Mouse (Mus musculus) heart, postnatal 25 days (tissue): ENCODE measurements around the gene Slc7a8. TPM values are rescaled to one million over a fixed set of nuclear protein-coding genes. Genes with fewer than 3 reads are reported as not detected.

Experiments
- total RNA-seq, 2 experiments: library from RNA; stranded (reverse); gene quantifications; 2 replicates each; pipeline ENCODE4 v1.2.3; 2021

Gene Slc7a8
- total RNA-seq, 2 experiments from 2014 or later, result 2.4 to 2.8 TPM

Other genes starting within 250 kb of the Slc7a8 start
- gene Haus4, start 227.3 kb downstream of the Slc7a8 start, total RNA-seq, result 1 to 10 TPM; 3.2 to 3.6 TPM
- 1 to 10 TPM; 6.0 to 6.5 TPM for gene Ajuba, start 204.4 kb downstream of the Slc7a8 start, total RNA-seq
- 1 to 10 TPM; 3.7 to 4.0 TPM for gene 4931414P19Rik, start 176.0 kb downstream of the Slc7a8 start, total RNA-seq
- gene Psmb5, start 163.9 kb downstream of the Slc7a8 start, total RNA-seq, result 100 to 1,000 TPM; 195 to 201 TPM
- gene Psmb11, start 160.5 kb downstream of the Slc7a8 start, total RNA-seq, result not detected
- gene Gm17606, start 141.0 kb downstream of the Slc7a8 start, total RNA-seq, result not detected
- under 1 TPM; 0.31 to 0.39 TPM for gene Cdh24, start 140.6 kb downstream of the Slc7a8 start, total RNA-seq
- 10 to 100 TPM; 15.5 to 16.0 TPM for gene 1700123O20Rik, start 95.7 kb downstream of the Slc7a8 start, total RNA-seq
- 10 to 100 TPM; 78.7 to 80.9 TPM for gene Acin1, start 95.0 kb downstream of the Slc7a8 start, total RNA-seq
- not detected for gene Gm29776, start 83.1 kb downstream of the Slc7a8 start, total RNA-seq
- gene Cebpe, start 69.8 kb downstream of the Slc7a8 start, total RNA-seq, result not detected
- not detected for gene Rnf212b, start 32.2 kb upstream of the Slc7a8 start, total RNA-seq
- gene Homez, start 89.0 kb upstream of the Slc7a8 start, total RNA-seq, result 1 to 10 TPM; 4.7 to 7.3 TPM
- 1 to 10 TPM; 3.0 to 3.6 TPM for gene Ppp1r3e, start 95.6 kb upstream of the Slc7a8 start, total RNA-seq
- 10 to 100 TPM; 39.7 to 40.3 TPM for gene Bcl2l2, start 101.4 kb upstream of the Slc7a8 start, total RNA-seq
- gene Gm20521, start 101.5 kb upstream of the Slc7a8 start, total RNA-seq, result 1 to 10 TPM; 4.5 to 6.8 TPM
- 10 to 100 TPM; 50.7 to 55.6 TPM for gene Pabpn1, start 110.6 kb upstream of the Slc7a8 start, total RNA-seq
- gene Slc22a17, start 131.2 kb upstream of the Slc7a8 start, total RNA-seq, result 1 to 10 TPM; 2.7 to 3.1 TPM
- gene Efs, start 144.2 kb upstream of the Slc7a8 start, total RNA-seq, result 1 to 10 TPM; 2.8 to 3.0 TPM
- not detected for gene Il25, start 150.7 kb upstream of the Slc7a8 start, total RNA-seq
- under 1 TPM; 0.29 to 0.36 TPM for gene Cmtm5, start 154.3 kb upstream of the Slc7a8 start, total RNA-seq
- over 10,000 TPM; 23,221 to 24,394 TPM for gene Myh6, start 185.0 kb upstream of the Slc7a8 start, total RNA-seq
- not detected for gene Gm17428, start 195.0 kb upstream of the Slc7a8 start, total RNA-seq
- gene Myh7, start 212.7 kb upstream of the Slc7a8 start, total RNA-seq, result 1,000 to 10,000 TPM; 2,164 to 2,361 TPM
- 10 to 100 TPM; 26.0 to 27.0 TPM for gene Ngdn, start 233.5 kb upstream of the Slc7a8 start, total RNA-seq